Mouse (Mus musculus): ENCODE data around the gene Homer1. TPM values are rescaled to one million over a fixed set of nuclear protein-coding genes. Genes with fewer than 3 reads are reported as not detected.

Homer1 gene
- polyA plus RNA-seq, 1 experiment: 3.7 TPM

GRCm38 (mm10) chr13:93368812-93369584 lies 69.6 kb downstream of the Homer1 start:
- Histone ChIP-seq H3K27me3 (ENCODE audit: control insufficient read depth, insufficient read depth, insufficient read length) (no peaks in the 10 kb centered on the region), H3K4me2 (ENCODE audit: low read depth) (no peak overlapping the region), H3K4me3 (no peak overlapping the region), H3K79me2 (ENCODE audit: control insufficient read depth, insufficient read depth) (no peaks in the 10 kb centered on the region), H3K36me3 (ENCODE audit: control insufficient read depth, insufficient read depth) (peaks cover 5% of the 10 kb centered on the region), H3ac (ENCODE audit: control insufficient read depth, insufficient read length) (no peak overlapping the region)
- no peak for TF ChIP-seq MYOD1 (IDR thresholded peaks at IDR 0.05; ENCODE audit: control insufficient read depth in 1 of 3, insufficient read length in 2 of 3, low read depth in 2 of 3)
- no peak for TF ChIP-seq CEBPB (IDR thresholded peaks at IDR 0.05; ENCODE audit: insufficient read depth, poor library complexity, severe bottlenecking)
- TF ChIP-seq POLR2A (IDR thresholded peaks at IDR 0.05; ENCODE audit: insufficient read length, low read depth): no peak
- TF ChIP-seq USF1 (IDR thresholded peaks at IDR 0.05; ENCODE audit: low read depth): no peak
- no peak for TF ChIP-seq MAX (IDR thresholded peaks at IDR 0.05; ENCODE audit: low read depth)
- no peak for TF ChIP-seq TCF3 (IDR thresholded peaks at IDR 0.05; ENCODE audit: insufficient read length, low read depth)
- no peak for TF ChIP-seq SRF (IDR thresholded peaks at IDR 0.05; ENCODE audit: control insufficient read depth, insufficient read length, low read depth)
- TF ChIP-seq E2F4 (IDR thresholded peaks at IDR 0.05; ENCODE audit: insufficient read depth): no peak

DNA sequence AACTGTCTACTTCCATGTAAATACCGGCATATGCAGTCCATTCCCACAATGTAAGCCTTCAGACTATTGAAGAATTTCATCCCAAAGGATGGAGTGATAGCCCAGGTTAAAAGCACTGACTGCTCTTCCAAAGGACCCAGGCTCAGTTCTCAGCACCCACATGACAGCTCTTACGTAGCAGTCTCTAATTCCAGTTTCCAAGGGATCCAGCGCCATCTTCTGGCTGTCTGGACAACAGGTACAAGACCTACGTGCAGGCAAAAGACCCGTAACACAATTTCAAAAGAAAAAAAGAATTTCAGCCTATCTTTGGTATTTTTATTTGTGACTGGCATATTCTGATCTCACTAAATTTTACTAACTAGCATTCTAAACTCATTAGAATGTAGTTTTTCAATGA lies 75.0 kb downstream of the Homer1 start:
- no peaks in the 10 kb centered on the region for H3K79me2 ChIP-seq (ENCODE audit: control insufficient read depth, insufficient read depth)
- no peaks in the 10 kb centered on the region for H3K36me3 ChIP-seq (ENCODE audit: control insufficient read depth, insufficient read depth)
- H3K4me2 ChIP-seq (ENCODE audit: low read depth): no peak overlapping the region
- no peak for TF ChIP-seq POLR2A (IDR thresholded peaks at IDR 0.05; ENCODE audit: insufficient read length, low read depth)
- no peak for TF ChIP-seq POLR2AphosphoS2 (IDR thresholded peaks at IDR 0.05; ENCODE audit: insufficient read length, low read depth)
- no peak for TF ChIP-seq TCF12 (IDR thresholded peaks at IDR 0.05; ENCODE audit: insufficient read depth, poor library complexity, severe bottlenecking)
- no peak for TF ChIP-seq MAX (IDR thresholded peaks at IDR 0.05; ENCODE audit: low read depth)
- no peak for TF ChIP-seq USF1 (IDR thresholded peaks at IDR 0.05; ENCODE audit: low read depth)
- no peak for TF ChIP-seq REST (IDR thresholded peaks at IDR 0.05; ENCODE audit: insufficient read depth, insufficient read length)
- TF ChIP-seq SRF (IDR thresholded peaks at IDR 0.05; ENCODE audit: control insufficient read depth, insufficient read length, low read depth): no peak
- no peak for TF ChIP-seq E2F4 (IDR thresholded peaks at IDR 0.05; ENCODE audit: insufficient read depth)
- no peak for TF ChIP-seq CEBPB (IDR thresholded peaks at IDR 0.05; ENCODE audit: insufficient read depth, poor library complexity, severe bottlenecking)
- TF ChIP-seq TCF3 (IDR thresholded peaks at IDR 0.05; ENCODE audit: insufficient read length, low read depth): no peak
- TF ChIP-seq MYOG (IDR thresholded peaks at IDR 0.05; ENCODE audit: control insufficient read depth in 1 of 3, insufficient read depth in 1 of 3, insufficient read length in 2 of 3, low read depth in 2 of 3): no peak
- no peaks in the 10 kb centered on the region for H3K27me3 ChIP-seq (ENCODE audit: control insufficient read depth, insufficient read depth, insufficient read length)
- no peak overlapping the region for H3K4me3 ChIP-seq
- H3ac ChIP-seq (ENCODE audit: control insufficient read depth, insufficient read length): no peak overlapping the region

- Histone ChIP-seq H3K27me3 (ENCODE audit: control insufficient read depth, insufficient read depth, insufficient read length) (no peaks in the 10 kb centered on the region), H3K4me2 (ENCODE audit: low read depth) (no peak overlapping the region), H3K79me2 (ENCODE audit: control insufficient read depth, insufficient read depth) (no peaks in the 10 kb centered on the region), H3ac (ENCODE audit: control insufficient read depth, insufficient read length) (no peak overlapping the region), H3K36me3 (ENCODE audit: control insufficient read depth, insufficient read depth) (no peaks in the 10 kb centered on the region), H3K4me3 (no peak overlapping the region)
- TF ChIP-seq CEBPB (IDR thresholded peaks at IDR 0.05; ENCODE audit: insufficient read depth, poor library complexity, severe bottlenecking): no peak
Measured at GRCm38 (mm10) chr13:93378493-93378892, 79.1 kb downstream of the Homer1 start.

DNA sequence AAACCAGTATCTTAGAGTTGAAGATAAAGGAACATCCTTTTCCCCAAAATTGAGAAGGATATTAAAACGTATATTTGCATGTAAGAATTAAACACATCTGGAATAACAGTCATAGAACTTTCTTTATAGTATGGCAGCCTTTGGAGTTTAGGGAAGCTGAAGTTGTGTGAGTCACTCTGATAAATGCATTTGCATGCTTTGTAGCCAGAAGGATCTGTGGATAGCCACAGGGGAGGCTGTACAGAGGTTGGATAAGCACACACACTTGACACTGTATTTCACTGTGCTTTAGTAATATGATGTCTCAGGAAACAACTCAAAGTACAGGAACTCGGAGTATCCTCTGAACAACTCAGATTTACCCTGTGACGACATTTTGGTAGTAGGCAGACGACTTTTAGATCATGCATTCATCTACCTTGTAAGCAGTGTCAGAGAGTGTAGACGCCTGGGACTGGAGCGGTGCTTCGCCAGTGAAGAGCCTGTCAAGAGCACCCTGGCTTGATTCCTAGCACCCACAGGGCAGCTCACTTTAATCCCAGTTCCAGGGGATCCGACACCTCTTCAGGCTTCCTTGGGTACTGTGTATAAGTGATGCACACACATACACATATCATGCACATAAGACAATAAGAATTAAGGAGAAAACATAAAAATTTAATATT lies 81.1 kb downstream of the Homer1 start:
- Histone ChIP-seq H3K4me2 (ENCODE audit: low read depth) (no peak overlapping the region), H3K27me3 (ENCODE audit: control insufficient read depth, insufficient read depth, insufficient read length) (no peaks in the 10 kb centered on the region), H3K79me2 (ENCODE audit: control insufficient read depth, insufficient read depth) (no peaks in the 10 kb centered on the region), H3K36me3 (ENCODE audit: control insufficient read depth, insufficient read depth) (no peaks in the 10 kb centered on the region), H3K4me3 (no peak overlapping the region), H3ac (ENCODE audit: control insufficient read depth, insufficient read length) (no peak overlapping the region)
- TF ChIP-seq SRF (IDR thresholded peaks at IDR 0.05; ENCODE audit: control insufficient read depth, insufficient read length, low read depth) (no peak), E2F4 (IDR thresholded peaks at IDR 0.05; ENCODE audit: insufficient read depth) (no peak), MAX (IDR thresholded peaks at IDR 0.05; ENCODE audit: low read depth) (no peak), MYOD1 (IDR thresholded peaks at IDR 0.05; ENCODE audit: control insufficient read depth in 1 of 3, insufficient read length in 2 of 3, low read depth in 2 of 3) (no peak)

DNA sequence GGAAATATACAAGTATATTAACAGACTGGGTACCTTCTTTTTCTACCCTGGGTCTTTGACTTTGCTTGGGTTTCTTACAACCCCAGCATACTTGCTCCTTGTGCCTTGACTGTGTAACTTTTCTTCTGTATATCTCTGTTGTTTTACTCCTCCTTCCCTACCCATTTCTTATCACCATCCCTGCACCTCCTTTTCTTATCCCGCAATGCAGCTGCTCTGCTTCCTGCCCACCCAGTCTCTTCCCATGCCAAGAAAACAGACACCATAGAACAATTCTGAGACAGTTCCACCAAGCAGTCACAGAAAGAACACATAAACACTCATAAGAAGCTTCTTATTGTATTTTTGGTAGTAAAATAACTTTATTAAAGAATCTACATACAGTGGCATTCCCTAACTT lies 81.9 kb downstream of the Homer1 start:
- no peaks in the 10 kb centered on the region for H3K27me3 ChIP-seq (ENCODE audit: control insufficient read depth, insufficient read depth, insufficient read length)
- no peaks in the 10 kb centered on the region for H3K36me3 ChIP-seq (ENCODE audit: control insufficient read depth, insufficient read depth)
- no peak overlapping the region for H3K4me2 ChIP-seq (ENCODE audit: low read depth)
- no peak overlapping the region for H3ac ChIP-seq (ENCODE audit: control insufficient read depth, insufficient read length)
- TF ChIP-seq POLR2AphosphoS2 (IDR thresholded peaks at IDR 0.05; ENCODE audit: insufficient read length, low read depth) (no peak), TCF3 (IDR thresholded peaks at IDR 0.05; ENCODE audit: insufficient read length, low read depth) (no peak), REST (IDR thresholded peaks at IDR 0.05; ENCODE audit: insufficient read depth, insufficient read length) (no peak), SRF (IDR thresholded peaks at IDR 0.05; ENCODE audit: control insufficient read depth, insufficient read length, low read depth) (no peak), TCF12 (IDR thresholded peaks at IDR 0.05; ENCODE audit: insufficient read depth, poor library complexity, severe bottlenecking) (no peak), MYOD1 (IDR thresholded peaks at IDR 0.05; ENCODE audit: control insufficient read depth in 1 of 3, insufficient read length in 2 of 3, low read depth in 2 of 3) (no peak), CEBPB (IDR thresholded peaks at IDR 0.05; ENCODE audit: insufficient read depth, poor library complexity, severe bottlenecking) (no peak)
- no peaks in the 10 kb centered on the region for H3K79me2 ChIP-seq (ENCODE audit: control insufficient read depth, insufficient read depth)
- no peak overlapping the region for H3K4me3 ChIP-seq
